Comparison of ENCODE assay signal across 8 mouse cellular contexts in genomic region chr11:62603312-62604056, GRCm38 (mm10). TPM values are rescaled to one million over a fixed set of nuclear protein-coding genes. Genes with fewer than 3 reads are reported as not detected.
DNase-seq lines count a peak whose midpoint lies in the region; ATAC-seq and TF ChIP-seq lines count a peak whose summit lies in the region.

No protein-coding gene starts in this region.

- H3K27ac ChIP-seq in gastrocnemius, adult 2 months, result peak overlapping the region; percentile 98
- peak overlapping the region; percentile 92 for H3K27ac ChIP-seq in embryonic facial prominence, embryonic 15.5 days (replicated peaks)
- peak overlapping the region; percentile 95 for H3K27ac ChIP-seq in hindbrain, embryonic 16.5 days (ENCODE audit: low read depth, low read length)
- peak overlapping the region; percentile 96 for H3K27ac ChIP-seq in liver, embryonic 12.5 days
- peak overlapping the region; percentile 96 for H3K27ac ChIP-seq in olfactory bulb, adult 2 months (ENCODE audit: insufficient read depth, low read depth, low read length)

- no peak for TF ChIP-seq POLR2A in olfactory bulb, adult 2 months (IDR thresholded peaks at IDR 0.05; ENCODE audit: insufficient read depth, low read depth, low read length)

- intact Hi-C loops in gastrocnemius, adult 2 months (cut with DNase I), result no loop called here

- H3K36me3 ChIP-seq in embryonic facial prominence, embryonic 15.5 days, result peaks cover 40% of the 10 kb centered on the region
- H3K36me3 ChIP-seq in hindbrain, embryonic 16.5 days (ENCODE audit: control insufficient read depth, insufficient read depth, low read length), result peaks cover 23% of the 10 kb centered on the region
- peaks cover 54% of the 10 kb centered on the region for H3K36me3 ChIP-seq in liver, embryonic 12.5 days

- WGBS in embryonic facial prominence, embryonic 15.5 days, result under 1% methylated on average over 13 of the region's 13 CpGs
- WGBS in hindbrain, embryonic 16.5 days, result 2% methylated on average over 13 of the region's 13 CpGs
- under 1% methylated on average over 13 of the region's 13 CpGs for WGBS in liver, embryonic 12.5 days (ENCODE audit: insufficient replicate concordance)
- 1% methylated on average over 13 of the region's 13 CpGs for WGBS in olfactory bulb, adult 2 months

- H3K9ac ChIP-seq in embryonic facial prominence, embryonic 15.5 days, result peak overlapping the region; percentile 86
- peak overlapping the region; percentile 92 for H3K9ac ChIP-seq in hindbrain, embryonic 16.5 days (ENCODE audit: low read depth, low read length)
- peak overlapping the region; percentile 94 for H3K9ac ChIP-seq in liver, embryonic 12.5 days

- H3K4me1 ChIP-seq in embryonic facial prominence, embryonic 15.5 days, result peaks cover 27% of the 10 kb centered on the region
- H3K4me1 ChIP-seq in hindbrain, embryonic 16.5 days (ENCODE audit: control insufficient read depth, insufficient read depth, low read depth, low read length), result peaks cover 24% of the 10 kb centered on the region
- peaks cover 34% of the 10 kb centered on the region for H3K4me1 ChIP-seq in liver, embryonic 12.5 days
- peaks cover 17% of the 10 kb centered on the region for H3K4me1 ChIP-seq in olfactory bulb, adult 2 months (ENCODE audit: control insufficient read depth, insufficient read depth, low read length)

- H3K9me3 ChIP-seq in embryonic facial prominence, embryonic 15.5 days (replicated peaks), result no peaks in the 10 kb centered on the region
- H3K9me3 ChIP-seq in hindbrain, embryonic 16.5 days (ENCODE audit: control insufficient read depth, low read length), result no peaks in the 10 kb centered on the region
- H3K9me3 ChIP-seq in liver, embryonic 12.5 days (replicated peaks), result no peaks in the 10 kb centered on the region

- TF ChIP-seq CTCF in gastrocnemius, adult 2 months (IDR thresholded peaks at IDR 0.05), result peak; percentile 44
- TF ChIP-seq CTCF in olfactory bulb, adult 2 months (IDR thresholded peaks at IDR 0.05; ENCODE audit: insufficient read depth, low read depth, low read length), result no peak

- H3K27me3 ChIP-seq in embryonic facial prominence, embryonic 15.5 days, result no peaks in the 10 kb centered on the region
- H3K27me3 ChIP-seq in hindbrain, embryonic 16.5 days (replicated peaks; ENCODE audit: control insufficient read depth, insufficient read depth, low read length), result no peaks in the 10 kb centered on the region
- H3K27me3 ChIP-seq in liver, embryonic 12.5 days (replicated peaks), result no peaks in the 10 kb centered on the region

- ATAC-seq in embryonic facial prominence, embryonic 15.5 days (ENCODE audit: insufficient number of reproducible peaks, low FRiP score, low TSS enrichment, low read depth), result no peak
- no peak for ATAC-seq in hindbrain, embryonic 16.5 days
- peak; percentile 19 for ATAC-seq in liver, embryonic 12.5 days

- H3K4me2 ChIP-seq in embryonic facial prominence, embryonic 15.5 days (replicated peaks), result peak overlapping the region; percentile 58
- H3K4me2 ChIP-seq in hindbrain, embryonic 16.5 days (ENCODE audit: low read length), result peak overlapping the region; percentile 56
- peak overlapping the region; percentile 65 for H3K4me2 ChIP-seq in liver, embryonic 12.5 days

- H3K4me3 ChIP-seq in gastrocnemius, adult 2 months, result peak overlapping the region; percentile 80
- H3K4me3 ChIP-seq in embryonic facial prominence, embryonic 15.5 days (replicated peaks), result peak overlapping the region; percentile 64
- peak overlapping the region; percentile 81 for H3K4me3 ChIP-seq in hindbrain, embryonic 16.5 days (ENCODE audit: low read length)
- peak overlapping the region; percentile 78 for H3K4me3 ChIP-seq in liver, embryonic 12.5 days
- peak overlapping the region; percentile 89 for H3K4me3 ChIP-seq in olfactory bulb, adult 2 months (ENCODE audit: insufficient read depth, low read depth, low read length)

- no peak for DNase-seq in gastrocnemius, adult 2 months
- no peak for DNase-seq in gastrocnemius, adult 18-20 months (ENCODE audit: low spot score)
- peak; percentile 43 for DNase-seq in MN1 (ENCODE audit: low spot score)
- no peak for DNase-seq in urinary bladder, adult 2 months (ENCODE audit: low spot score)

RNA-seq across cellular contexts. Expression of gene Trpv2, which starts 29.2 kb away (rescaled TPM):
- total RNA-seq in gastrocnemius, adult 2 months (2021), result 1 to 10 TPM in 1 of 2 experiments, under 1 TPM in 1; 0.89 to 1.1 TPM
- 1 to 10 TPM in 1 of 2 experiments, under 1 TPM in 1; 0.87 to 2.1 TPM for total RNA-seq in gastrocnemius, adult 18-20 months (2021)
- polyA plus RNA-seq in embryonic facial prominence, embryonic 15.5 days (2015; fragmentation: Nextera tagmentation; extraction: Ambion mirVana), result 5.3 and 6.4 TPM in 2 replicates
- 35.3 and 36.6 TPM in 2 replicates for polyA plus RNA-seq in hindbrain, embryonic 16.5 days (2015; fragmentation: Nextera tagmentation; extraction: Ambion mirVana)
- 8.0 and 9.0 TPM in 2 replicates for polyA plus RNA-seq in liver, embryonic 12.5 days (2016; fragmentation: Nextera tagmentation; extraction: Ambion mirVana)
- polyA plus RNA-seq in olfactory bulb, adult 2 months (2012; ENCODE audit: insufficient read depth, insufficient read length, low replicate concordance, missing spikeins), result not detected in 2 replicates
- polyA plus RNA-seq in urinary bladder, adult 2 months (2012; rRNA removed), result 52.6 and 62.0 TPM in 2 replicates

RNA-seq across cellular contexts. Expression of gene Lrrc75a, which starts 44.8 kb away (rescaled TPM):
- 1 to 10 TPM; 3.2 to 5.6 TPM for total RNA-seq in gastrocnemius, adult 2 months (2021)
- total RNA-seq in gastrocnemius, adult 18-20 months (2021), result 1 to 10 TPM; 3.2 to 3.5 TPM
- 16.2 and 16.3 TPM in 2 replicates for polyA plus RNA-seq in embryonic facial prominence, embryonic 15.5 days (2015; fragmentation: Nextera tagmentation; extraction: Ambion mirVana)
- polyA plus RNA-seq in hindbrain, embryonic 16.5 days (2015; fragmentation: Nextera tagmentation; extraction: Ambion mirVana), result 8.4 and 9.7 TPM in 2 replicates
- 3.4 and 3.7 TPM in 2 replicates for polyA plus RNA-seq in liver, embryonic 12.5 days (2016; fragmentation: Nextera tagmentation; extraction: Ambion mirVana)
- not detected in 2 replicates for polyA plus RNA-seq in olfactory bulb, adult 2 months (2012; ENCODE audit: insufficient read depth, insufficient read length, low replicate concordance, missing spikeins)
- polyA plus RNA-seq in urinary bladder, adult 2 months (2012; rRNA removed), result 14.0 and 15.4 TPM in 2 replicates

RNA-seq across cellular contexts. Expression of gene Mmgt2, which starts 45.0 kb away (rescaled TPM):
- 1 to 10 TPM; 2.9 to 3.5 TPM for total RNA-seq in gastrocnemius, adult 2 months (2021)
- 1 to 10 TPM; 3.3 to 3.6 TPM for total RNA-seq in gastrocnemius, adult 18-20 months (2021)
- 51.4 and 52.4 TPM in 2 replicates for polyA plus RNA-seq in embryonic facial prominence, embryonic 15.5 days (2015; fragmentation: Nextera tagmentation; extraction: Ambion mirVana)
- polyA plus RNA-seq in hindbrain, embryonic 16.5 days (2015; fragmentation: Nextera tagmentation; extraction: Ambion mirVana), result 26.4 and 26.7 TPM in 2 replicates
- polyA plus RNA-seq in liver, embryonic 12.5 days (2016; fragmentation: Nextera tagmentation; extraction: Ambion mirVana), result 15.0 and 17.0 TPM in 2 replicates
- polyA plus RNA-seq in olfactory bulb, adult 2 months (2012; ENCODE audit: insufficient read depth, insufficient read length, low replicate concordance, missing spikeins), result not detected in 2 replicates
- polyA plus RNA-seq in urinary bladder, adult 2 months (2012; rRNA removed), result 73.5 and 89.4 TPM in 2 replicates

RNA-seq across cellular contexts. Expression of gene Ubb, which starts 52.5 kb away (rescaled TPM):
- 100 to 1,000 TPM; 776 to 989 TPM for total RNA-seq in gastrocnemius, adult 2 months (2021)
- total RNA-seq in gastrocnemius, adult 18-20 months (2021), result 100 to 1,000 TPM; 919 to 954 TPM
- 3,288 and 3,376 TPM in 2 replicates for polyA plus RNA-seq in embryonic facial prominence, embryonic 15.5 days (2015; fragmentation: Nextera tagmentation; extraction: Ambion mirVana)
- polyA plus RNA-seq in hindbrain, embryonic 16.5 days (2015; fragmentation: Nextera tagmentation; extraction: Ambion mirVana), result 4,470 and 4,568 TPM in 2 replicates
- 1,472 and 1,525 TPM in 2 replicates for polyA plus RNA-seq in liver, embryonic 12.5 days (2016; fragmentation: Nextera tagmentation; extraction: Ambion mirVana)
- polyA plus RNA-seq in olfactory bulb, adult 2 months (2012; ENCODE audit: insufficient read depth, insufficient read length, low replicate concordance, missing spikeins), result 651 TPM in 1 of 2 replicates, not detected in the other
- 2,108 and 2,141 TPM in 2 replicates for polyA plus RNA-seq in urinary bladder, adult 2 months (2012; rRNA removed)

Comparison
In these comparisons a context has a peak if more than half of its experiments do, and no peak if none do; other contexts are left out.
1. RNA of gene Mmgt2, which starts 45.0 kb away (polyA plus RNA-seq): 73.5 to 89.4 TPM in urinary bladder, adult 2 months, 51.4 to 52.4 TPM in embryonic facial prominence, embryonic 15.5 days, 26.4 to 26.7 TPM in hindbrain, embryonic 16.5 days and 15.0 to 17.0 TPM in liver, embryonic 12.5 days; not detected in olfactory bulb, adult 2 months; every median in the first group is over 10 times any median in the second.
2. Peak in every context shown above with its lines, with median percentiles within 50 percentile points of each other: H3K27ac ChIP-seq, H3K4me3 ChIP-seq, H3K4me2 ChIP-seq and H3K9ac ChIP-seq.